Mouse (Mus musculus) central nervous system, embryonic 14 days (tissue): ENCODE results near the gene Zfp316. TPM values are rescaled to one million over a fixed set of nuclear protein-coding genes. Genes with fewer than 3 reads are reported as not detected.

Experiments
- polyA plus RNA-seq: library from polyadenylated mRNA; depleted of rRNA; stranded (reverse); fragments of >200 nt; gene quantifications from 2 replicates; pipeline ENCODE4 v1.2.3, GENCODE M21; 2012; rRNA removed

Zfp316 gene
- 20.7 and 22.6 TPM in 2 replicates for polyA plus RNA-seq

GRCm38 (mm10) chr5:143269363-143270150 lies at the start of gene Zfp316:
Gene Zfp316 (minus strand): TSS chr5:143270022.

GRCm38 (mm10) chr5:143314730-143315513 lies 45.1 kb upstream of the Zfp316 start, which contains the start of gene E130309D02Rik:
Gene E130309D02Rik (minus strand): TSS chr5:143315360.

DNA sequence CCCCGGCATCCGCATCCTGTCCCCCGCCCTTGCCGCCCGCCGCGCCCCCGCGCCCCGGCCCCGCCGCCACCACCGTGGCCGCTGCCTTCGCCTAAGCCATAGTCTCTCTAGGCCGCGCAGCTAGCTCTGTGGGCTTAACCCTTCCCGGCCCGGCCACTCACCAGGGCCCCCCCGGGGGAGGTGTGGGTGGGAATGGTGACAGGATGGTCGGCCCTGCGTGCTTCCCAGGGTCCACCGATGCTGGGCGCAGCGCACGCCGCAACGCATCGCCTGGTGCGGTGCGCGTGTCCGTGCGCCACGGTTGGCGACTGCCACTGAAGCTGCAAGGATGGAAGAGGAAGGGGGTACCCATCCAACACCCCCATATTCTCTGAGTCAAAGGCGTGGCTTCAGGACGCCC lies 23.6 kb upstream of the Zfp316 start, which contains the start of gene Zfp853:
Gene Zfp853 (minus strand): TSS at position 220 of the 400 bp plus-strand sequence.

DNA sequence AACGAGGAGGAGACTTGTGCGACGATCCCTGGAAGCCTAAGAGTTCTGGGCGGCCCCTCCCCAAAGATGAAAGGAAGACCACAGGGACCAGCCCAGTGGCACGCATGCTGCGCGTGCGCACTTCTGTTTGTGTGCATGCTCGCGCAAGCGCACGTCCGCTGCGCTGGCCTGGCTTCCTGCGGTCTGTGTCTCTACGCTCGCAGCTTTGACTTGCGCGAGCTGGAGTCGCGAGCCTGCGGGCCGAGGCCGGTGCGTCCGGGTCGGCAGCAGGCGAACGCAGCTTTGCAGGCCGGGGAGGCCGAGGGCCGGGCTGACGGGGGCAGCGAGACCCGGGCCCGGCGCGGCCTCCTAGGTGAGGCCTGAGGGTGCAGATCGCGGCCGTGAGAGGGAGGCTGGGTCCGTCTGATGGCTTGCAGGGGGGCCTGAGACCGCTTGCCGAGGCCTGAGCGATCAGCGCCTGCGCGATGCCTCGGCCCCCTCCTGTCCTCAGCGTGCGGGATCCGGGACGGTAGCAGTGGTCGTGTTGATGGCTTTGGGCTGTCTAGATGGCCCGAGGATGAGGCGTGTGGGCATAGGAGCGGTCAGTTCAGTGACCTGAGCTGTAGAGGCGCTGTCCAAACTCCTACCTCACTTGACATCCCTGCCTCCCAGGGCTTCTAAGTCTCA lies 34.7 kb downstream of the Zfp316 start, which contains the start of gene Zfp12:
Gene Zfp12 (plus strand): TSS at position 136 of the 666 bp plus-strand sequence.

GRCm38 (mm10) chr5:143226790-143227189 lies 43.0 kb downstream of the Zfp316 start, which contains the start of gene Spdye4a:
Gene Spdye4a (minus strand): TSS chr5:143226890.

Other genes starting within 250 kb of the Zfp316 start
- gene Rnf216, start 157.0 kb downstream of the Zfp316 start, polyA plus RNA-seq, result 31.5 and 32.5 TPM in 2 replicates
- gene Olfr718-ps1, start 122.4 kb downstream of the Zfp316 start, polyA plus RNA-seq, result not detected in 2 replicates
- gene Rbak, start 89.2 kb downstream of the Zfp316 start, polyA plus RNA-seq, result 17.9 and 19.5 TPM in 2 replicates
- gene Spdye4b, start 89.0 kb downstream of the Zfp316 start, polyA plus RNA-seq, result not detected in 2 replicates
- gene Spdye4a, start 43.1 kb downstream of the Zfp316 start, polyA plus RNA-seq, result not detected in 2 replicates
- gene Zfp12, start 34.9 kb downstream of the Zfp316 start, polyA plus RNA-seq, result 30.1 and 34.6 TPM in 2 replicates
- 2.2 and 2.9 TPM in 2 replicates for gene Zfp853, start 23.6 kb upstream of the Zfp316 start, polyA plus RNA-seq
- gene E130309D02Rik, start 45.3 kb upstream of the Zfp316 start, polyA plus RNA-seq, result 29.3 and 31.1 TPM in 2 replicates
- 69.6 and 71.3 TPM in 2 replicates for gene Zdhhc4, start 59.2 kb upstream of the Zfp316 start, polyA plus RNA-seq
- 1.3 TPM in 2 replicates for gene Grid2ip, start 87.3 kb upstream of the Zfp316 start, polyA plus RNA-seq
- gene Kdelr2, start 133.8 kb upstream of the Zfp316 start, polyA plus RNA-seq, result 54.7 and 74.3 TPM in 2 replicates
- 13.7 and 13.8 TPM in 2 replicates for gene Daglb, start 194.6 kb upstream of the Zfp316 start, polyA plus RNA-seq